Mouse (Mus musculus): ENCODE measurements around the gene Cdcp2.
A peak's percentile ranks its signal among the peaks of the same experiment; 100 is the strongest.
"Not testable (repeated sequence)": the region's sequence is repeated elsewhere in the genome, so short reads cannot be mapped to it uniquely, and the experiment has no call there.

Cdcp2 gene

GRCm38 (mm10) chr4:107094484-107095187 lies 2.1 kb upstream of the Cdcp2 start:
- no peak for DNase-seq

- peak; percentile 22 for DNase-seq
These were observed 648 bp upstream of the Cdcp2 start for GRCm38 (mm10) chr4:107096043-107096442.

GRCm38 (mm10) chr4:107097871-107098270 lies 1.2 kb downstream of the Cdcp2 start:
- DNase-seq, result no peak

GRCm38 (mm10) chr4:107098375-107098774 lies 1.7 kb downstream of the Cdcp2 start:
- DNase-seq, result no peak

- DNase-seq, result no peak
These were observed 2.3 kb downstream of the Cdcp2 start for GRCm38 (mm10) chr4:107098791-107099525.

GRCm38 (mm10) chr4:107102220-107102619 lies 5.5 kb downstream of the Cdcp2 start:
- no peak for DNase-seq

GRCm38 (mm10) chr4:107106777-107107176 lies 10.1 kb downstream of the Cdcp2 start:
- no peak for DNase-seq

GRCm38 (mm10) chr4:107108291-107108731 lies 11.6 kb downstream of the Cdcp2 start:
- no peak for DNase-seq

GRCm38 (mm10) chr4:107109181-107109580 lies 12.5 kb downstream of the Cdcp2 start:
- DNase-seq, result not testable (repeated sequence)

- DNase-seq, result no peak
These were observed 17.6 kb downstream of the Cdcp2 start for GRCm38 (mm10) chr4:107114278-107114677.

GRCm38 (mm10) chr4:107117741-107118385 lies 21.2 kb downstream of the Cdcp2 start:
- no peak for DNase-seq

- no peak for DNase-seq
These were observed 22.4 kb downstream of the Cdcp2 start for GRCm38 (mm10) chr4:107119056-107119455.

- no peak for DNase-seq
These were observed 24.0 kb downstream of the Cdcp2 start for GRCm38 (mm10) chr4:107120676-107121075.

- DNase-seq, result peak; percentile 16
These were observed 24.7 kb downstream of the Cdcp2 start for GRCm38 (mm10) chr4:107121165-107121943.

GRCm38 (mm10) chr4:107124376-107124775 lies 27.7 kb downstream of the Cdcp2 start:
- DNase-seq, result no peak

- peak; percentile 22 for DNase-seq
These were observed 28.4 kb downstream of the Cdcp2 start for GRCm38 (mm10) chr4:107125101-107125500.

- DNase-seq, result no peak
These were observed 29.7 kb downstream of the Cdcp2 start for GRCm38 (mm10) chr4:107126389-107126788.

GRCm38 (mm10) chr4:107126891-107127524 lies 30.3 kb downstream of the Cdcp2 start:
- no peak for DNase-seq

GRCm38 (mm10) chr4:107127901-107128669 lies 31.4 kb downstream of the Cdcp2 start:
- DNase-seq, result peak; percentile 51

GRCm38 (mm10) chr4:107129373-107129772 lies 32.7 kb downstream of the Cdcp2 start:
- no peak for DNase-seq

GRCm38 (mm10) chr4:107130534-107130933 lies 33.8 kb downstream of the Cdcp2 start:
- no peak for DNase-seq

- DNase-seq, result no peak
These were observed 38.2 kb downstream of the Cdcp2 start for GRCm38 (mm10) chr4:107134891-107135290.
